Mouse (Mus musculus) MEL (cell line): Measurements from ENCODE around the gene Dnaic1.

Experiments
- CHD2 ChIP-seq: IDR thresholded peaks from 2 replicates; pipeline ENCODE4 v1.6.1; 2011; ENCODE audit warnings: low read length, improper control_type of control experiment
- CTCF ChIP-seq, 3 experiments: IDR thresholded peaks in 2 of 3; conservative IDR thresholded peaks in 1 of 3; 2 replicates each; pipeline ENCODE4 v1.5.1; 2011 to 2012; ENCODE audit warnings: low read length in 3 of 3, low read depth in 2 of 3, mild to moderate bottlenecking in 2 of 3, improper control_type of control experiment in 1 of 3, inconsistent platforms in 1 of 3, mixed read lengths in 1 of 3, moderate library complexity in 1 of 3; ENCODE audit not compliant: control insufficient read depth in 1 of 3, insufficient read depth in 1 of 3, poor library complexity in 1 of 3, severe bottlenecking in 1 of 3
- E2F4 ChIP-seq: IDR thresholded peaks from 2 replicates; pipeline ENCODE4 v1.6.1; 2011; ENCODE audit warnings: low read depth, low read length, improper control_type of control experiment, borderline replicate concordance
- GATA1 ChIP-seq: IDR thresholded peaks from 2 replicates; pipeline ENCODE4 v1.6.1; 2011; ENCODE audit warnings: low read depth, low read length, improper control_type of control experiment
- HCFC1 ChIP-seq: IDR thresholded peaks from 2 replicates; pipeline ENCODE4 v1.6.1; 2012; ENCODE audit warnings: low read depth, mild to moderate bottlenecking, inconsistent platforms, low read length, improper control_type of control experiment, moderate library complexity
- MYB ChIP-seq: IDR thresholded peaks from 2 replicates; pipeline ENCODE4 v1.6.1; 2011; ENCODE audit warnings: mild to moderate bottlenecking, low read depth, low read length, improper control_type of control experiment
- POLR2A ChIP-seq, 2 experiments: IDR thresholded peaks; 2 replicates each; pipeline ENCODE4 v1.6.1; 2011 to 2012; ENCODE audit warnings: low read length in 2 of 2, mild to moderate bottlenecking in 2 of 2, control low read depth in 1 of 2, improper control_type of control experiment in 1 of 2, low read depth in 1 of 2, moderate library complexity in 1 of 2; ENCODE audit not compliant: control insufficient read depth in 1 of 2, insufficient read depth in 1 of 2, poor library complexity in 1 of 2
- SMC3 ChIP-seq: IDR thresholded peaks from 2 replicates; pipeline ENCODE4 v1.6.1; 2011; ENCODE audit warnings: low read depth, low read length, improper control_type of control experiment
- TCF12 ChIP-seq: IDR thresholded peaks from 2 replicates; pipeline ENCODE4 v1.6.1; 2014; ENCODE audit warnings: low read depth, mild to moderate bottlenecking, inconsistent platforms, low read length, improper control_type of control experiment, moderate library complexity
- UBTF ChIP-seq: IDR thresholded peaks from 2 replicates; pipeline ENCODE4 v1.6.1; 2012; ENCODE audit warnings: low read depth, mild to moderate bottlenecking, inconsistent platforms, low read length, improper control_type of control experiment, moderate library complexity, borderline replicate concordance; ENCODE audit not compliant: insufficient read depth
- USF1 ChIP-seq: IDR thresholded peaks from 2 replicates; pipeline ENCODE4 v1.6.1; 2014; ENCODE audit warnings: low read depth, mild to moderate bottlenecking, inconsistent platforms, low read length, improper control_type of control experiment, moderate library complexity
- ZNF384 ChIP-seq: IDR thresholded peaks from 2 replicates; pipeline ENCODE4 v1.6.1; 2012; ENCODE audit warnings: low read depth, mild to moderate bottlenecking, inconsistent platforms, low read length, improper control_type of control experiment

DNA sequence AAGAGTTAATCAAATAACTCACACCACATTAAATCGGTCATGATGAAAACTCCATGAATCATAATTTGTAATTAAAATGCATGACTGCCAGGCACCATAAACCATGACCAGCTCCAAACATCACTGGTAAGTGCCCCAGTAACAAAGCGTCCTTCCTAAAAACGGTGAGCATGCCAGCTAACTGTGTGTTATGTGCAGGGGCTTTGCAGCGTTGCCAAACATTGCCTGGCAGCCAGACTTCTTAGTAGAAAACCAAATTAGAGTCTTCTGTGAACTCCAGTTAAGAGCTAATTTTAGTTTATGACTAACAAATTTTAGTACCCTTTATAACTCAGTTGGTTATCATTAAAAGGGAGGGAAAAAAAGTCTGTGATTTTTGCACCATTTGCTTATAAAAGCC is 3.9 kb downstream of the Dnaic1 start:
- TF ChIP-seq CTCF (IDR thresholded peaks at IDR 0.05 in 2 of 3, conservative IDR thresholded peaks at IDR 0.05 in 1 of 3; ENCODE audit: control insufficient read depth in 1 of 3, insufficient read depth in 1 of 3, low read depth in 2 of 3, low read length in 3 of 3, poor library complexity in 1 of 3, severe bottlenecking in 1 of 3) (no peak), GATA1 (no peak), HCFC1 (no peak), ZNF384 (no peak), POLR2A (IDR thresholded peaks at IDR 0.05; ENCODE audit: control insufficient read depth in 1 of 2, insufficient read depth in 1 of 2, low read depth in 1 of 2, low read length in 2 of 2, poor library complexity in 1 of 2) (no peak), SMC3 (no peak), UBTF (no peak), CHD2 (no peak), USF1 (no peak), MYB (no peak), E2F4 (no peak), TCF12 (no peak)
